ENCODE assay signal across 9 mouse cellular contexts in genomic region chr17:29062119-29063035, GRCm38 (mm10). TPM values are rescaled to one million over a fixed set of nuclear protein-coding genes. Genes with fewer than 3 reads are reported as not detected.
DNase-seq lines count a peak whose midpoint lies in the region; ATAC-seq and TF ChIP-seq lines count a peak whose summit lies in the region.
"Had no signal": no experiment of that assay in that cellular context is flagged by ENCODE, and none has a peak within 500 bp of the region (broad histone marks: within the 10 kb centered on the region; RNA-seq: fewer than 3 reads in every experiment).

No protein-coding gene starts in this region.

- H3K36me3 ChIP-seq in forebrain, embryonic 11.5 days (ENCODE audit: control insufficient read depth, insufficient read depth, low read length): no peaks in the 10 kb centered on the region
- no peaks in the 10 kb centered on the region for H3K36me3 ChIP-seq in forebrain, postnatal 0 days (ENCODE audit: insufficient read depth)
- H3K36me3 ChIP-seq in stomach, embryonic 16.5 days (ENCODE audit: control insufficient read depth, insufficient read depth, low read length): no peaks in the 10 kb centered on the region

- no peak for TF ChIP-seq CTCF in forebrain, postnatal 0 days (IDR thresholded peaks at IDR 0.05; ENCODE audit: low read depth)
- TF ChIP-seq CTCF in left cerebral cortex, adult 2 months (IDR thresholded peaks at IDR 0.05): no peak

- no peak overlapping the region for H3K4me3 ChIP-seq in forebrain, embryonic 11.5 days (ENCODE audit: low read depth, low read length)
- H3K4me3 ChIP-seq in forebrain, postnatal 0 days (ENCODE audit: low read depth, low read length): no peak overlapping the region
- no peak overlapping the region for H3K4me3 ChIP-seq in stomach, embryonic 16.5 days (replicated peaks; ENCODE audit: low read length)
- no peak overlapping the region for H3K4me3 ChIP-seq in left cerebral cortex, adult 2 months

- 64% methylated on average over 13 of the region's 13 CpGs for WGBS in forebrain, embryonic 11.5 days
- 63% methylated on average over 13 of the region's 13 CpGs for WGBS in forebrain, postnatal 0 days
- 49% methylated on average over 13 of the region's 13 CpGs for WGBS in stomach, embryonic 16.5 days

- DNase-seq in forebrain, embryonic 11.5 days (ENCODE audit: low spot score): peak; percentile 52
- DNase-seq in forebrain, postnatal 0 days: no peak
- DNase-seq in spleen, postnatal 36 days (ENCODE audit: low spot score in 2 of 2): peak; percentile 41 to 58
- no peak for DNase-seq in spleen, adult 18-20 months
- DNase-seq in heart, postnatal 14 days: peak; percentile 49 to 55
- DNase-seq in left cerebral cortex, adult 2 months (ENCODE audit: extremely low spot score in 1 of 2, low spot score in 2 of 2): no peak
- DNase-seq: lung, postnatal 14 days had no signal

- H3K9me3 ChIP-seq in forebrain, embryonic 11.5 days (ENCODE audit: control insufficient read depth, low read length): no peaks in the 10 kb centered on the region
- H3K9me3 ChIP-seq in forebrain, postnatal 0 days (ENCODE audit: low read length): no peaks in the 10 kb centered on the region
- no peaks in the 10 kb centered on the region for H3K9me3 ChIP-seq in stomach, embryonic 16.5 days (replicated peaks; ENCODE audit: control insufficient read depth, low read length)

- H3K27ac ChIP-seq in forebrain, embryonic 11.5 days (ENCODE audit: low read depth, low read length): no peak overlapping the region
- no peak overlapping the region for H3K27ac ChIP-seq in forebrain, postnatal 0 days (ENCODE audit: low read depth, low read length)
- no peak overlapping the region for H3K27ac ChIP-seq in stomach, embryonic 16.5 days (ENCODE audit: low read length)
- H3K27ac ChIP-seq in left cerebral cortex, adult 2 months: no peak overlapping the region

- intact Hi-C loops in heart, postnatal 14 days (cut with DNase I): no loop called here
- intact Hi-C loops in left cerebral cortex, adult 2 months (cut with DNase I): no loop called here

- H3K27me3 ChIP-seq in forebrain, embryonic 11.5 days (ENCODE audit: control insufficient read depth, insufficient read depth, low read length): no peaks in the 10 kb centered on the region
- no peaks in the 10 kb centered on the region for H3K27me3 ChIP-seq in forebrain, postnatal 0 days (ENCODE audit: insufficient read depth, low read length)
- no peaks in the 10 kb centered on the region for H3K27me3 ChIP-seq in stomach, embryonic 16.5 days (ENCODE audit: control insufficient read depth, insufficient read depth, low read length)

- no peak overlapping the region for H3K9ac ChIP-seq in forebrain, embryonic 11.5 days (ENCODE audit: low read length)
- H3K9ac ChIP-seq in forebrain, postnatal 0 days: no peak overlapping the region
- peak overlapping the region; percentile 17; the same call in 1 of the 2 replicates for H3K9ac ChIP-seq in stomach, embryonic 16.5 days (ENCODE audit: low read length)

- no peak overlapping the region for H3K4me2 ChIP-seq in forebrain, embryonic 11.5 days (ENCODE audit: low read depth, low read length, severe bottlenecking)
- H3K4me2 ChIP-seq in forebrain, postnatal 0 days (ENCODE audit: low read depth): no peak overlapping the region
- no peak overlapping the region for H3K4me2 ChIP-seq in stomach, embryonic 16.5 days (ENCODE audit: low read depth, low read length)

- no peaks in the 10 kb centered on the region for H3K4me1 ChIP-seq in forebrain, embryonic 11.5 days (replicated peaks; ENCODE audit: control insufficient read depth, insufficient read depth, low read length)
- H3K4me1 ChIP-seq in forebrain, postnatal 0 days (ENCODE audit: insufficient read depth): no peaks in the 10 kb centered on the region
- peaks cover 7% of the 10 kb centered on the region for H3K4me1 ChIP-seq in stomach, embryonic 16.5 days (ENCODE audit: control insufficient read depth, insufficient read depth, low read length)

- no peak for ATAC-seq in forebrain, embryonic 11.5 days (replicated peaks; ENCODE audit: low FRiP score)
- ATAC-seq in forebrain, postnatal 0 days: no peak; the same call in 1 of the 2 replicates
- no peak for ATAC-seq in stomach, embryonic 16.5 days (ENCODE audit: insufficient read depth, low FRiP score)
- no peak for ATAC-seq in cerebellum, adult (ENCODE audit: insufficient number of reproducible peaks, low FRiP score, low TSS enrichment)

RNA-seq across cellular contexts. Expression of gene Cdkn1a, which starts 28.4 kb away (rescaled TPM):
- polyA plus RNA-seq in forebrain, embryonic 11.5 days (2014; fragmentation: Nextera tagmentation; extraction: Ambion mirVana): 27.3 and 33.1 TPM in 2 replicates
- total RNA-seq in forebrain, postnatal 0 days (2014; rRNA removed): 15.3 and 20.0 TPM in 2 replicates
- polyA plus RNA-seq in forebrain, postnatal 0 days (2015; fragmentation: Nextera tagmentation; extraction: Ambion mirVana): 94.3 and 121 TPM in 2 replicates
- 100 to 1,000 TPM; 105 to 121 TPM for total RNA-seq in heart, postnatal 14 days (2021)
- polyA plus RNA-seq in stomach, embryonic 16.5 days (2015; fragmentation: Nextera tagmentation; extraction: Ambion mirVana): 144 and 167 TPM in 2 replicates
- 10 to 100 TPM; 40.6 to 64.4 TPM for total RNA-seq in left cerebral cortex, adult 2 months (2021)

RNA-seq across cellular contexts. Expression of gene Srsf3, which starts 29.9 kb away (rescaled TPM):
- polyA plus RNA-seq in forebrain, embryonic 11.5 days (2014; fragmentation: Nextera tagmentation; extraction: Ambion mirVana): 823 and 865 TPM in 2 replicates
- total RNA-seq in forebrain, postnatal 0 days (2014; rRNA removed): 263 and 287 TPM in 2 replicates
- 367 and 416 TPM in 2 replicates for polyA plus RNA-seq in forebrain, postnatal 0 days (2015; fragmentation: Nextera tagmentation; extraction: Ambion mirVana)
- 100 to 1,000 TPM in 1 of 2 experiments, 10 to 100 TPM in 1; 99.7 to 120 TPM for total RNA-seq in heart, postnatal 14 days (2021)
- 456 and 477 TPM in 2 replicates for polyA plus RNA-seq in stomach, embryonic 16.5 days (2015; fragmentation: Nextera tagmentation; extraction: Ambion mirVana)
- total RNA-seq in left cerebral cortex, adult 2 months (2021): 100 to 1,000 TPM; 113 to 114 TPM

RNA-seq across cellular contexts. Expression of gene Rab44, which starts 51.6 kb away (rescaled TPM):
- 0.08 TPM in 1 of 2 replicates, not detected in the other for polyA plus RNA-seq in forebrain, embryonic 11.5 days (2014; fragmentation: Nextera tagmentation; extraction: Ambion mirVana)
- total RNA-seq in forebrain, postnatal 0 days (2014; rRNA removed): not detected in 2 replicates
- 0.13 TPM in 1 of 2 replicates, not detected in the other for polyA plus RNA-seq in forebrain, postnatal 0 days (2015; fragmentation: Nextera tagmentation; extraction: Ambion mirVana)
- total RNA-seq in heart, postnatal 14 days (2021): under 1 TPM; 0.73 to 0.76 TPM
- polyA plus RNA-seq in stomach, embryonic 16.5 days (2015; fragmentation: Nextera tagmentation; extraction: Ambion mirVana): 4.0 and 4.1 TPM in 2 replicates
- total RNA-seq in left cerebral cortex, adult 2 months (2021): under 1 TPM in 1 of 2 experiments, not detected in 1; 0.32 TPM

RNA-seq across cellular contexts. Expression of gene Stk38, which starts 54.6 kb away (rescaled TPM):
- 134 and 143 TPM in 2 replicates for polyA plus RNA-seq in forebrain, embryonic 11.5 days (2014; fragmentation: Nextera tagmentation; extraction: Ambion mirVana)
- total RNA-seq in forebrain, postnatal 0 days (2014; rRNA removed): 49.0 and 58.8 TPM in 2 replicates
- 32.8 and 43.7 TPM in 2 replicates for polyA plus RNA-seq in forebrain, postnatal 0 days (2015; fragmentation: Nextera tagmentation; extraction: Ambion mirVana)
- total RNA-seq in heart, postnatal 14 days (2021): 10 to 100 TPM; 47.6 to 48.8 TPM
- 118 and 120 TPM in 2 replicates for polyA plus RNA-seq in stomach, embryonic 16.5 days (2015; fragmentation: Nextera tagmentation; extraction: Ambion mirVana)
- total RNA-seq in left cerebral cortex, adult 2 months (2021): 10 to 100 TPM; 53.5 to 58.6 TPM

Comparison
In these comparisons a context has a peak if more than half of its experiments do, and no peak if none do; other contexts are left out.
1. DNase-seq: peak in forebrain, embryonic 11.5 days (single experiment), spleen, postnatal 36 days (2 of 2) and heart, postnatal 14 days (2 of 2); none in forebrain, postnatal 0 days (single experiment), spleen, adult 18-20 months (0 of 2) and left cerebral cortex, adult 2 months (0 of 2).